Mouse (Mus musculus): Measurements from ENCODE around the gene Hoxa11.

Hoxa11 gene

DNA sequence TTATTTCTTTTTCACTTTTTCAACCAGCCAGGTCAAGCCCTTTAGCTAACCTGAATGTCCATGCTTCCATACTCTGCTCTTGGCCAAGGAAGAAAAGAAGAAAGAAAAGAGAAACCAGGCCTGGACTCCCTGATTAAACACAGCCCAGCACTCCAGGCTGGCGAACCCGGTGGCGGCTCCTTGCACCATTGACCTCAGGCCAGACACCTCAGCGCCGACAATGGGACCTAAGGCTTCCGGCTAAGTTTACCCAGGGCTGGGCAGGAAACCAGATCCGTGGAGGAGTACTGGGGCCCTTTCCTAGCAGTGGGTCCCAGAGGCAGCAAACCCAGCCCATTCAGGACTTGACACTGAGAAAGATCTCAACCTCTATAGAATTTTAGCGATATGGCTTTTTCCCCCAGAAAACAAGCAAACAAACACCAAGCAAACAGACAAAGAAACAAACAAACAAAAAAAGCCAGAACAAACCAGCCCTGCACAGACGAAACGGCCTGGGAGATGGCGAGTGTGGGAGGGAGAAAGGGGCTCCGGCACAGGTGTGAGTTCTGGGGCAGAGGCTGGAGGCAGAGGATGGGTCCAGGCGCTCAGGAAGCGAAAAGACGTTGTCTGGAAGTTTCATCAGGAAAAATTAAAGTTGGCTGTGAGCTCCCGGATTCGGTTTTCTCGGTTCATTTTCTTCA lies 13.6 kb downstream of the Hoxa11 start:
- ChIA-PET POLR2A (interaction anchor here in 1 of 4 experiments (0.6 kb wide), 1 partner anchor 28 kb away, joined by 3 read pairs; no protein-coding TSS in a partner anchor), CTCF (interaction anchor here in 1 of 4 experiments (0.7 kb wide), 1 partner anchor 1025 kb away, joined by 3 read pairs; no protein-coding TSS in a partner anchor)

DNA sequence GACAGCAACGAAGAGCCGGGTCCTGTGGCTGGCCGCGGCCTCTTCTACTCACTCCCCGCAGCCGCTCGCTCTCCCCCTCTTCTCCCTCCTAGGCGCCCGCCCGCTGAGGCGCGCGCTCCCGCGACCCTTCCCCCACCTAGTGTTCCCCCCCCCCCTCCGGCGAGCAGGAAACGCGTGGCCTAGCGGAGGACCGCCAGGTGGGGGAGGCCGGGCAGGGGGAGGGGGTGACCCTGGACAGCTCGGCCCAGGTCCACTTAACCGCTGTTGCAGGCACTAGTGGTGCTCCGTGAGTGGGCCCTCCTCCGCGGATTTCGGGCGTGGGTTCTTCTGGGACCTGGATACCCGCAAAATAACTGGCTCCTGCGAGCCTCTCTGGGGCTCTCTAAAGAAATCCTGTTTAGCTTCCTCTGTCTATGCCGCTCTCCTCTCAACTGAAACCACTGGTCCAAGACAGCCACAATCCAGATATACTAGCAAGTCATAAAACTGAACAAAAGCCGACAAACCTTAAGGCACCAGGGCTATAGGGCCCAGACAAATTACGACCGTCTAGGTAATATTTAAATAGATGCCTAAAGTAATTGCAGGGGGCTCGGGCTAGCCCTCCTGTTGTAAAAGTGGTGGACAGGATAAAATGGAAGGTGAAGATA lies 15.0 kb downstream of the Hoxa11 start, which contains the start of gene Hoxa9:
Hoxa9 (minus strand) TSS at position 574 of the 650 bp plus-strand sequence.
- ChIA-PET POLR2A (interaction anchor here in 1 of 4 experiments (0.6 to 1.1 kb wide), 3 partner anchors 9 to 81 kb away, joined by 3 read pairs; no protein-coding TSS in a partner anchor), CTCF (interaction anchor here in 2 of 4 experiments (0.7 to 1.9 kb wide), 2 partner anchors 9 to 13 kb away, joined by 3 to 6 read pairs; partner anchors contain the start of gene Hoxa7 (in 1 of the 2))

DNA sequence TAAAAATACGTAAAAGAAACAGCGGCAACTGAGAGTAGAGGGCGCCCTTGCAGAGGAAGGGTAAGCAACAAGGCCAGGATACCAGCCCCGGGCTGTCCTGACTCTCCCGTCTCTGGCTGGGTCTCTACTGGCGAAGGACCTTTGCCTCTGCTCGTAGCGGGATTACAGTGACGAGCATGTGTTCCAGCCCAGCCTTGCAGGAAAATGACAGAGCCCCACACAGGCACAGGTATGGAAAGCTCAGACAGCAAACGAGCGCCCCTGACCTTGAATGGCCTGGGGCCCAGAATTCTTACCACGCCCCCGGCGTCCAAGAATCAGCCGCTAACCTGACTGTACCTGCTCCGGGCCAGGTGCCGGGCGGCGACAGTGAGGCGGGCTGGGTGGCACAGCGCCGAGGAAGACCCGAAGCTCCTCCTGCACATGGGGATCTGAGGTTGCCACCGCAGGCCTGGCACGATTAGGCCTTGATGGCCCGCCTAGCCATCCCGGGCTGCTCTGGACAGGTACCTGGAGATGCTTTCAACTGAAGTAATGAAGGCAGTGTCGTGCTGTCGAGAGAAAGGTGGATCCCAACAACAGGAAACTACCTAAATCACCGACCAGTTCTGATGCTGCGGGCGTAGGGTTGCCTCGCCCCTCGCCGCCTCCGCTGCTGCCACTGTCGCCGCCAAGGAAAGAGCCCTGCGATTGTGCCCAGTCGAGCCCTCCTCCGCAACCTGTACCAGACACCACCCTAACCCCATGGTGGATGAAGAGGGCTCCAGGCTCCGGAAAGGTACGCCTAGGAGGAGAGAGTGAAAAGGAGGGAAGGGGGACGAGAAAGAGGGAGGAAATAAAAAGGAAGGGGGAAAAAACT lies 15.8 kb downstream of the Hoxa11 start:
- ChIA-PET CTCF (interaction anchor here in 3 of 4 experiments (0.6 to 1.9 kb wide), 7 partner anchors 10 to 965 kb away, joined by 3 to 6 read pairs (median 5); partner anchors contain the start of gene Hoxa10 (in 1 of the 3)), POLR2A (interaction anchor here in 2 of 4 experiments (1.1 to 1.6 kb wide), 3 partner anchors 9 to 720 kb away, joined by 3 to 6 read pairs (median 4); no protein-coding TSS in a partner anchor)

- CTCF ChIA-PET: interaction anchor here in 3 of 4 experiments (0.6 to 1.9 kb wide), 7 partner anchors 9 to 649 kb away, joined by 3 to 6 read pairs (median 4); partner anchors contain the start of gene Hoxa10 (in 1 of the 3)
These were observed 16.8 kb downstream of the Hoxa11 start for GRCm38 (mm10) chr6:52228475-52229465.

DNA sequence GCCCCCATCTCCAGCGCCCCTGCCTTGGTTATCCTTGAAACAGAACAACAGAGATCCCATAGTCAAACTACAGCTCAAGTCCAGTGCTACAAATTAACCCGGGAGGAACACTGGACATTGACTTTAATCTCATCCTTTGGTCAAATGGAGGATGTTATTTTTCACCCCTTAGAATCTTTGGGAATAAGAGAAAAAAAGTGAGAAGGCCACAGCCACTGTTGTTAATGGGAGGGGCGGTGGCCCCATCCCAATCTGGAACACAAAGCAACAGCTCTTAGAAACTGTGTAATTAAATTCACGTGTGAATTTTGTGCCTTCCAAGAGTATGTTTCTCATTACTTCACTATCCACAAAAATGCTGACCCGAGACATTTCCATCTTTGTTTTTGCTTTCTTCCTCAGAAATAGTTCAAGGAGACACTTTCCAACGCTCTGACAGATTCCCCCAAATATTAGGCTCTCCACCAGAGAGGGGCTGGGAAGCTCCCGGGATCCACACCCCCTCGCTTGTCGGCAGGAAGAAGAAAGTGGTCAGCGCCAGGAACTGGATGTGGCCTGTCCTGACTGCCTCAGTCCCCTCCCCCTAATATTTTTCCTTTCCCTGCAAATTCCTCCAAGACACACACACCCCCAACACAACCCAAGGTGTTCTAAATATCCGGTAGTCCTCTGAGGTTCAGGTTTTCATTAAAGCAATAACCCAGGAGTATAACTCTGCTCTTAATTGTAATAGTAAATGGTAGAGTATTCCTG lies 18.0 kb downstream of the Hoxa11 start:
- POLR2A ChIA-PET: interaction anchor here in 2 of 4 experiments (0.6 to 1.3 kb wide), 3 partner anchors 16 to 69 kb away, joined by 3 to 4 read pairs (median 3); no protein-coding TSS in a partner anchor
- CTCF ChIA-PET: interaction anchor here in 1 of 4 experiments (0.7 kb wide), 1 partner anchor 1084 kb away, joined by 26 read pairs; no protein-coding TSS in a partner anchor

More at GRCm38 (mm10) chr6:52228475-52229465, 16.8 kb downstream of the Hoxa11 start:
- POLR2A ChIA-PET: interaction anchor here in 2 of 4 experiments (1.1 to 1.6 kb wide), 3 partner anchors 8 to 719 kb away, joined by 3 to 6 read pairs (median 4); no protein-coding TSS in a partner anchor

- CTCF ChIA-PET: no interaction called here
- POLR2A ChIA-PET: interaction anchor here in 2 of 4 experiments (0.6 to 1.3 kb wide), 5 partner anchors 12 to 68 kb away, joined by 3 to 4 read pairs (median 3); no protein-coding TSS in a partner anchor
These were observed 18.9 kb downstream of the Hoxa11 start for GRCm38 (mm10) chr6:52226569-52227257.

DNA sequence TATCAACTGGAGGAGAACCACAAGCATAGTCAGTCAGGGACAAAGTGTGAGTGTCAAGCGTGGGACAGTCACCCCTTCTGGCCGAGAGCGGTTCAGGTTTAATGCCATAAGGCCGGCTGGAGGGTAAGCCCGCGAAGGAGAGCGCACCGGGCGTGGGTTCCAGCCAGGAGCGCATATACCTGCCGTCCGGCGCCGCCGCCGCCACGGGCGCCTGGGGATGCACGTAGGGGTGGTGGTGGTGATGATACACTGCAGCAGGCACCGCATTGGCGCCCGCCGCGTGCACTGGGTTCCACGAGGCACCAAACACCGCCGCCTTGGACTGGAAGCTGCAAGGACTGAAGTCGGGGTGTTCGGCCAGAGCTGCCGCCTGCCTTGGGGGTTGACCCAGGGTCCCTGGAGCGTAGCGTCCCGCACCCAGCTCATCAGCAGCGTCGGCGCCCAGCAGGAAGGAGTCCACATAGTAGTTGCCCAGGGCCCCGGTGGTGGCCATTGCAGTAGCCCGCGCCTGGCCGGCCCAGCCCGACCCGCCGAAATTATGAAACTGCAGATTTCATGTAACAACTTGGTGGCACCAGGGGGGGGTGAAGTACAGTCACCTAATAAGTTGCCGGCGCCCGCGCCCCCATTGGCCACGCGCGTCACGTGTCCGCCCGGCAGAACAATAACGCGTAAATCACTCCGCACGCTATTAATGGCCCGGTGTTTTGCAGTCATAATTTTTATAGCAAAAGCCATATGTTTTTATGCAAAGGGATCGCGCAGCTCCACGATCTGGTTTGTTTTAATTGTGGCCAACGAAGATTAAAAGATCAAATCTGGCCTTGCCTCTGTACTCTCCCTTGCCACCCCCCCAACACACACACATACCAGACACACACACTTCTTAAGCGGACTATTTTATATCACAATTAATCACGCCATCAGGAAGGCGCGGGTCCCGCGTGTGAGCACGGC lies 19.7 kb downstream of the Hoxa11 start:
- ChIA-PET POLR2A (interaction anchor here in 2 of 4 experiments (0.5 to 1.8 kb wide), 5 partner anchors 12 to 109 kb away, joined by 3 to 8 read pairs (median 4); partner anchors contain the start of gene Hoxa10 (in 1 of the 2)), CTCF (interaction anchor here in 2 of 4 experiments (0.9 to 1.2 kb wide), 2 partner anchors 14 kb away, joined by 4 read pairs; no protein-coding TSS in a partner anchor)

GRCm38 (mm10) chr6:52224895-52225611 lies 20.6 kb downstream of the Hoxa11 start:
- ChIA-PET CTCF (interaction anchor here in 3 of 4 experiments (0.6 to 1.2 kb wide), 4 partner anchors 15 to 380 kb away, joined by 3 to 7 read pairs (median 4); no protein-coding TSS in a partner anchor), POLR2A (interaction anchor here in 2 of 4 experiments (0.7 to 1.8 kb wide), 3 partner anchors 11 to 43 kb away, joined by 3 to 4 read pairs (median 4); partner anchors contain the start of gene Hoxa10 (in 1 of the 2))

DNA sequence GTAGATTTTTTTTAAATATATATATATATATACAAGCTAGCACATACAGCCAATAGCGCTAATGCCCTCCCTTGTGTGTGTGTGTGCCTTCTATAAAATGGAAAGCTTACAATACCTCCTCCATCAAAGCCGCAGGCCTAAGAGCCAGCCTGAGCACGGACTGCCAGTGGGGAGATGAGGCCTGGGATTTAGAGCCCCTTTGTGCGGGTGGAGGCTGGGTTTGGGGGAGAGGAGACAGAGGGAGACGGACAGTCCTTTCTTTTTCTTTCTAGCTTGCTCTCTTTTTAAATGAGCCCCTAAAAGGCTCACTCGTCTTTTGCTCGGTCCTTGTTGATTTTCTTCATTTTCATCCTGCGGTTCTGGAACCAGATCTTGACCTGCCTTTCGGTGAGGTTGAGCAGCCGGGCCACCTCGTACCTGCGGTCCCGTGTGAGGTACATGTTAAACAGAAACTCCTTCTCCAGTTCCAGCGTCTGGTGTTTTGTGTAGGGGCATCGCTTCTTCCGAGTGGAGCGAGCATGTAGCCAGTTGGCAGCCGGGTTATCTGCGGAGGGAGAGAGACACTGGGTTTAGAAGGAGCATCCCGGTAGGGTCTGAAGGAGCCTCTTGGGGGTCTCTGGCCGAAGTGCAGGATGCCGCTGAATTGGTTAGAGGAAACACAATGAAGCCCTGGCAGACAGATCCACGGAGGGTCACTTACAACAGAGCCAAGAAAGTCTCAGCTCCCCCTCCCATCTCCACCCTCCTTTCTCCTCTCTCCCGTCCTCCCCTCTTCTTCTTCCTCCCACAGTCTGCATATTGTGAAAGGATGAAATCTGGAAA lies 21.5 kb downstream of the Hoxa11 start:
- ChIA-PET CTCF (interaction anchor here (0.6 to 1.8 kb wide), 7 partner anchors 13 to 710 kb away, joined by 3 to 7 read pairs (median 4); partner anchors contain the start of gene Hoxa10 (in 1 of the 4)), POLR2A (interaction anchor here in 2 of 4 experiments (0.7 to 1.8 kb wide), 4 partner anchors 16 to 63 kb away, joined by 3 to 6 read pairs (median 4); partner anchors contain the start of gene Hoxa10 (in 1 of the 2))

GRCm38 (mm10) chr6:52222729-52223128 lies 22.9 kb downstream of the Hoxa11 start:
- ChIA-PET POLR2A (interaction anchor here in 2 of 4 experiments (0.6 to 3.2 kb wide), 12 partner anchors 9 to 105 kb away, joined by 3 to 13 read pairs (median 4); partner anchors contain the start of gene Hoxa6 (in 1 of the 2)), CTCF (interaction anchor here (0.6 to 3.8 kb wide), 13 partner anchors 11 to 1284 kb away, joined by 3 to 40 read pairs (median 6); partner anchors contain the start of gene Hoxa10 (in 2 of the 4))

DNA sequence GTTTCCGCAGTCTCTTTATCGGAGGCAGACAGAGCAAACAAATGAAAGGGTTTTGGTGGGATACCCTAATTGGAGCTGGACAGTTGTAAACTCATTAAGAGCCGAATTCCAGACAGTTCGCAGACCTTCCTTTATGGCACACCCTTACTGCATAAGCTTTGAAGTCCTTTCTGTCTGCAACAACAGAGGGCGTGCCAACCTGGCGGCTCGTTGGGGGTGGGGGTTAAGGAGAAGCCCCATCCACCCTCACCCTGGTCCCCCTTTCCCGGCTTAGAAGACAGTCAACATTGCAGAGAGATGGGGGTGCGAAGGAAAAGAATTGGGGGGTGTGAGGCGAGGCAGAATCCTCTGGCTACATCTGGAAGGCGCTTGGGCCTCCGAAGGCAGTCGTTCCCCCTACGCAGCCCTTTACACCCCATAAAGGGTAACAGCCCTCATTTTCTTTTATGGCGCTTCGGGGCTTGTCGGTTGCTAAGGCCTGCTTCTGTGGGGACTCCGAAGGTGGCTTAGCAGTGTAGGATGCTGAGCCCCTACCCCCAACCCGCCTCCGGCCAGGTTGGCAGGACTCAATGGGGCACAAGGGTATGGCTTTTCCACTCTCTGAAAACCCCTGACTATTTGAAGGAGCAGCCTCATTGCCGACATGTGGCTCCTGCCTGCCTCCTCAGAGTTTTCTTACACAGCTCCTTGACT lies 23.5 kb downstream of the Hoxa11 start:
- POLR2A ChIA-PET: interaction anchor here in 3 of 4 experiments (0.6 to 3.2 kb wide), 17 partner anchors 9 to 631 kb away, joined by 3 to 13 read pairs (median 3); partner anchors contain the start of gene Hoxa6 (in 1 of the 3)
- CTCF ChIA-PET: interaction anchor here (0.6 to 3.8 kb wide), 46 partner anchors 9 to 1284 kb away, joined by 3 to 40 read pairs (median 4); partner anchors contain the start of genes Hoxa10 (in 3 of the 4), Gm28308 (in 2 of the 4), Hoxa3 (in 2 of the 4) and Hoxa1 (in 1 of the 4)
